Mouse (Mus musculus): ENCODE results near the gene Hist3h2a. TPM values are rescaled to one million over a fixed set of nuclear protein-coding genes. Genes with fewer than 3 reads are reported as not detected.

Hist3h2a gene
- polyA plus RNA-seq, 1 experiment from 2014 or later = 155 TPM

- H3K27me3 ChIP-seq = no peaks in the 10 kb centered on the region
- peaks cover 10% of the 10 kb centered on the region; the same call in 1 of the 2 replicates for H3K36me3 ChIP-seq
- WGBS = 86% methylated on average over 3 of the region's 3 CpGs
- no peak overlapping the region for H3K4me2 ChIP-seq (replicated peaks)
- H3K4me3 ChIP-seq = no peak overlapping the region
- no peak overlapping the region for H3K27ac ChIP-seq (replicated peaks)
- no peaks in the 10 kb centered on the region for H3K9me3 ChIP-seq
- no peak for ATAC-seq (replicated peaks)
- no peak overlapping the region for H3K9ac ChIP-seq (replicated peaks)
- H3K4me1 ChIP-seq = peaks cover 26% of the 10 kb centered on the region
These were observed 19.9 kb downstream of the Hist3h2a start for GRCm38 (mm10) chr11:58974414-58974813.

DNA sequence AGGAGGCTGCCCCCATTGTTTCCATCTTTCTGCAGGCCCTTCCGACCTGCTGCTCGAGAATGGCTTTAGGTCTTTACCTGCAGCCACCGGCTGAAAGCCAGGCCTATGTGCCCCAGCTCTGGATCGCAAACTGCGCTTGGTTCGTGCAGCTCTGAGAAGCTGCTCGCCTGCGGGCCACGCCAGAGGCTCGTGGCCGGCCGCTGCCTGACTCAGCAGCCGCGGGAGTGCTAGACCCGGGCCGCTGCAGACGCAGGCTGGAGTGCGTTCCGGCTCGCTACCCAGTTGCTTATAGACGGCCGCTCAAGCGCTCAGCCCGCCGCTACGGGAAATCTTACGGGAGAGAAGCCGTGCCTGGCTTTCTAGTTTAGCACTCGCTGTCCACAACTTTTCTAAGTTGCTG is 22.7 kb downstream of the Hist3h2a start:
- WGBS = 0% methylated on average over 29 of the region's 29 CpGs
- Histone ChIP-seq H3K4me1 (peaks cover 52% of the 10 kb centered on the region), H3K4me2 (replicated peaks) (peak overlapping the region; percentile 98), H3K4me3 (peak overlapping the region; percentile 65), H3K9me3 (no peaks in the 10 kb centered on the region), H3K27me3 (no peaks in the 10 kb centered on the region), H3K36me3 (peaks cover 4% of the 10 kb centered on the region; the same call in 1 of the 2 replicates), H3K9ac (replicated peaks) (peak overlapping the region; percentile 87), H3K27ac (replicated peaks) (peak overlapping the region; percentile 71)
- ATAC-seq (replicated peaks) = no peak

GRCm38 (mm10) chr11:58977607-58978026 is 23.1 kb downstream of the Hist3h2a start:
- H3K27ac ChIP-seq (replicated peaks) = peak overlapping the region; percentile 71
- H3K4me3 ChIP-seq = peak overlapping the region; percentile 65
- H3K9me3 ChIP-seq = no peaks in the 10 kb centered on the region
- peak overlapping the region; percentile 87 for H3K9ac ChIP-seq (replicated peaks)
- H3K36me3 ChIP-seq = peaks cover 7% of the 10 kb centered on the region; the same call in 1 of the 2 replicates
- peak; percentile 42 for ATAC-seq (replicated peaks)
- no peaks in the 10 kb centered on the region for H3K27me3 ChIP-seq
- peaks cover 53% of the 10 kb centered on the region for H3K4me1 ChIP-seq
- WGBS = under 1% methylated on average over 21 of the region's 21 CpGs
- peak overlapping the region; percentile 98 for H3K4me2 ChIP-seq (replicated peaks)

DNA sequence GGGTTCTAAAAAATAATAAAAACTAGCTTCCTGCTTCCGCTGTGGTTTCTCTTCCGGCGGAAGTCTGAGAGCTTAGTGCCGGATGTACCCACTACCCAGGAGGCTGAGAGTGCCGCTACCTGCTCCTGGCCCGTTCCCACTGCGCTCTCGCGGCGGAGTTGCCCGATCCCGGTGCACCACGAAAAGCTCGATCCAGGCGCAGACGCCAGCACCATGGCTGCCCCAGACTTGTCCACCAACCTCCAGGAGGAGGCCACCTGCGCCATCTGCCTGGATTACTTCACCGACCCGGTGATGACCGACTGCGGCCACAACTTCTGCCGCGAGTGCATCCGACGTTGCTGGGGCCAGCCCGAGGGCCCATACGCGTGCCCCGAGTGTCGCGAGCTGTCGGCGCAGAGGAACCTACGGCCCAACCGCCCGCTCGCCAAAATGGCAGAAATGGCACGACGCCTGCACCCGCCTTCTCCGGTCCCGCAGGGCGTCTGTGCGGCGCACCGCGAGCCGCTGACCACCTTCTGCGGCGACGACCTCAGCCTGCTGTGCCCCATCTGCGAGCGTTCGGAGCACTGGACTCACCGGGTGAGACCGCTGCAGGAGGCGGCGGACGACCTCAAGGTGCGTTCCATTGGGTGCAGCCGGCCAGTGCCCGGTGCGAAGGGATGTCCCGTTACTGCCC is 23.7 kb downstream of the Hist3h2a start, which contains the start of gene Trim11:
Gene Trim11 (plus strand): TSS at position 67 of the 679 bp plus-strand sequence.
- Histone ChIP-seq H3K9me3 (no peaks in the 10 kb centered on the region), H3K36me3 (peaks cover 12% of the 10 kb centered on the region), H3K4me2 (replicated peaks) (peak within 1 kb of the TSS; percentile 98), H3K4me3 (peak within 1 kb of the TSS; percentile 65), H3K4me1 (peaks cover 53% of the 10 kb centered on the region), H3K27ac (replicated peaks) (peak within 1 kb of the TSS; percentile 71), H3K9ac (replicated peaks) (peak within 1 kb of the TSS; percentile 87), H3K27me3 (no peaks in the 10 kb centered on the region)
- WGBS = under 1% methylated on average over 64 of the region's 64 CpGs
- peak; percentile 87 for ATAC-seq (replicated peaks)

DNA sequence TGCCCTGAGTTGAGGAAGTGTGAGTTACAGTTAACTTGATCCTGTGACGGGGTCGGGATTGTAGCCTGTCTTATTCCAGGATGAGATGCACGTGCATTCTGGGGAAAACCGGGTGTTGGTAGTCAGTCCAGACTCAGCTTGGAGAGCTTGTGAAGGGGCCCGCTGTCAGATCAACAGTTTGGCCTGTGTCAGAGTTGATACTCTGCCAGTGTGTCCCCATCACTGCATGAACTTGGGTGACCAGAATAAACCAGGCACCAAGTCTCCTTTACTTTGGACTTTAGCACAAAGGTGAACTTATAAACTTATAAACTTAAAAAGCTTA is 24.2 kb downstream of the Hist3h2a start:
- Histone ChIP-seq H3K9me3 (no peaks in the 10 kb centered on the region), H3K4me2 (replicated peaks) (peak overlapping the region; percentile 98), H3K9ac (replicated peaks) (peak overlapping the region; percentile 87), H3K27me3 (no peaks in the 10 kb centered on the region), H3K27ac (replicated peaks) (no peak overlapping the region), H3K4me3 (peak overlapping the region; percentile 65), H3K4me1 (peaks cover 53% of the 10 kb centered on the region), H3K36me3 (peaks cover 13% of the 10 kb centered on the region)
- peak; percentile 10 for ATAC-seq (replicated peaks)
- 2% methylated on average over 5 of the region's 5 CpGs for WGBS

GRCm38 (mm10) chr11:58979183-58979582 is 24.7 kb downstream of the Hist3h2a start:
- ATAC-seq (replicated peaks) = no peak
- H3K9ac ChIP-seq (replicated peaks) = peak overlapping the region; percentile 87
- peak overlapping the region; percentile 65 for H3K4me3 ChIP-seq
- H3K4me1 ChIP-seq = peaks cover 53% of the 10 kb centered on the region
- H3K27ac ChIP-seq (replicated peaks) = no peak overlapping the region
- peak overlapping the region; percentile 98 for H3K4me2 ChIP-seq (replicated peaks)
- H3K27me3 ChIP-seq = no peaks in the 10 kb centered on the region
- H3K36me3 ChIP-seq = peaks cover 15% of the 10 kb centered on the region
- no peaks in the 10 kb centered on the region for H3K9me3 ChIP-seq
- 80% methylated on average over 3 of the region's 3 CpGs for WGBS

DNA sequence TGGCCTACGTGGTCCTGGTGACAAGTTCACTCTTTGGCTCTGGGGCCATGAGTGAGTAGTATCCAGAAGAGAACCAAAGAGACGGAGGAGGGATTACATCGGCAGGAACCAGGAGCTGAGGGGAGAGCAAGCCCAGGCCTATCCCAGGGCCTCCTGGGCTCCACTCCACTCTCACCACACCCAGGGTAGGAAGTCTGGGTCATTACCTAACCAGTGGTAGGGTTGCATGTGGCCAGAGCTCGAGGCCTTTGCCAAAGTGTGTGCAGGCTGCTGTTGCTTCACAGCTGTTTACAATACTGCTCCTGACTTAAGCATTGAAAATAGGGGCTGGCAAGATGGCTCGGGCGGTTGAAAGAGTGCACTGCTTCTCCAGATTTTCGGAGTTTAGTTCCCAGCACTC is 25.2 kb downstream of the Hist3h2a start:
- H3K36me3 ChIP-seq = peaks cover 20% of the 10 kb centered on the region
- peak overlapping the region; percentile 98 for H3K4me2 ChIP-seq (replicated peaks)
- H3K4me3 ChIP-seq = peak overlapping the region; percentile 65
- peaks cover 53% of the 10 kb centered on the region for H3K4me1 ChIP-seq
- H3K9ac ChIP-seq (replicated peaks) = peak overlapping the region; percentile 87
- ATAC-seq (replicated peaks) = no peak
- no peaks in the 10 kb centered on the region for H3K27me3 ChIP-seq
- H3K27ac ChIP-seq (replicated peaks) = no peak overlapping the region
- WGBS = 83% methylated on average over 7 of the region's 7 CpGs
- H3K9me3 ChIP-seq = no peaks in the 10 kb centered on the region

- no peak overlapping the region for H3K4me3 ChIP-seq
- H3K9ac ChIP-seq (replicated peaks) = no peak overlapping the region
- H3K4me2 ChIP-seq (replicated peaks) = peak overlapping the region; percentile 98; the same call in 1 of the 2 replicates
- WGBS = 57% methylated on average over 5 of the region's 5 CpGs
- H3K9me3 ChIP-seq = no peaks in the 10 kb centered on the region
- no peak for ATAC-seq (replicated peaks)
- no peaks in the 10 kb centered on the region for H3K27me3 ChIP-seq
- no peak overlapping the region for H3K27ac ChIP-seq (replicated peaks)
- peaks cover 50% of the 10 kb centered on the region for H3K4me1 ChIP-seq
- H3K36me3 ChIP-seq = peaks cover 29% of the 10 kb centered on the region
These were observed 26.0 kb downstream of the Hist3h2a start for GRCm38 (mm10) chr11:58980381-58980990.

- no peak for ATAC-seq (replicated peaks)
- Histone ChIP-seq H3K27ac (replicated peaks) (0 out of 2 replicates have a peak overlapping the region, but pooled peaks have one; percentile 37), H3K4me1 (peaks cover 42% of the 10 kb centered on the region), H3K4me2 (replicated peaks) (no peak overlapping the region), H3K27me3 (no peaks in the 10 kb centered on the region), H3K9ac (replicated peaks) (no peak overlapping the region), H3K4me3 (no peak overlapping the region), H3K9me3 (no peaks in the 10 kb centered on the region), H3K36me3 (peaks cover 38% of the 10 kb centered on the region)
- 62% methylated on average over 14 of the region's 14 CpGs for WGBS
These were observed 27.3 kb downstream of the Hist3h2a start for GRCm38 (mm10) chr11:58981541-58982447.

DNA sequence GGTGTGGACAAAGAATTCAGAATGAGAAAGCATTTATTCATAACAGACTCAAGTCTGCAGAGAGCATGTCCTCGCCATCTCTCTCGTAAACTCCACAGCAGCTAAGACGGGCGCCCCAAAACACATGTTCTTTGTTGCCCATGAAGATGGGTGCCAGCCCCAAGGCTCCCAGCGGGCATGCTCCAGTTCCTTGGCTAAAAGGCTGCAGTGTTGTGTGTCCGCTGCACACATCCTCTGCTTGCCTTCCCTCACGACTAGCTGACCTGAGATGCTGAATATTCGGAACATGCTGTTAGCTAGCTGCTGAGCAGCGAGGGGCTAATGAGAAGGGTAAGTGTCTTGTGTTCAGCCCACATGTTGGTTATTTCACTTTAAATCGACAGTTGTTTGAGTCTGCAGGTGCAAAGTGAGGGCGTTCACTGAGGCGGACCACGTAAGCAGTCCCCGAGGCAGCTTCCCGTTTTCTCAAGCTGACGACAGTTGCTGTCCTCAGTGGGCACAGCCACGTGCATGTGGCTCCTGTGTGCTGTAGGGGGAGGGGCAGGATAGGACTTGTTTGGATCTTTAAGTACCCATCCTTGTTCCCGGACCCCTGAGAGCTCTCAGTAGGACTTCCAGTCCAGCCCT is 28.1 kb downstream of the Hist3h2a start:
- Histone ChIP-seq H3K4me1 (peaks cover 37% of the 10 kb centered on the region), H3K4me3 (no peak overlapping the region), H3K27me3 (no peaks in the 10 kb centered on the region), H3K9ac (replicated peaks) (no peak overlapping the region), H3K27ac (replicated peaks) (no peak overlapping the region), H3K36me3 (peaks cover 42% of the 10 kb centered on the region), H3K4me2 (replicated peaks) (no peak overlapping the region), H3K9me3 (no peaks in the 10 kb centered on the region)
- no peak for ATAC-seq (replicated peaks)
- WGBS = 92% methylated on average over 18 of the region's 18 CpGs

DNA sequence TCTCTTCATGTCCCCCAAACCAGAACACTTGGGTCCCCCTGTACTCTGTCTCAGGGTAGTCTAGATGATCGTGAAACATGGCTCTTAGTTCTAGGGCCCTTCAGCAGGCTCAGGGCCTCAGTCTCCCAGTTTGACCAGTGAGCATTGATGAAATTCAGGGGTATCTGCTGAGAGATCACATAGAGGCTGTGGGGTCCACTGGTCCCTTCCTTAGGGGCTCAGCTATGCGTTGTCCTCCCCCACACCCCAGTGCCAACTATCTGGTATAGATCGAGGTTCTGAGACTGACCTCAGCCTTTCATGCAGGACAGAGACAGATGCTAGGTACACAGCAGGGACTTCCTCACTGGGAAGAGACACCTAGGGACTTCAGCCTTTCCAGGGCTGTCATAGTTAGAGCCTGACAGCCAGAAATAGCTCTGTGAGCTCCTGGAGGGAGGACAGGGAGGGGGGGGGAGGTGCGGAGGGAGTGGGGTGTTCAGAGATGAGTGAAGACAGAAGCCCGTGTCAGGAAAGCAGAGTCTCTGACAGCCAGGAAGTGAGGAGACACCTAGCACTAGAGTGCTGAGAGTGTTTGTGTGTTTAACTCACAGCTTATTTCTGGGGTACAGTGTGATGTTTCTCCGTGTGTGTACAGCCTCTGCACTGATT is 29.3 kb downstream of the Hist3h2a start:
- 88% methylated on average over 6 of the region's 6 CpGs for WGBS
- no peak for ATAC-seq (replicated peaks)
- peaks cover 48% of the 10 kb centered on the region for H3K36me3 ChIP-seq
- H3K4me1 ChIP-seq = peaks cover 33% of the 10 kb centered on the region
- no peak overlapping the region for H3K27ac ChIP-seq (replicated peaks)
- no peaks in the 10 kb centered on the region for H3K27me3 ChIP-seq
- no peak overlapping the region for H3K9ac ChIP-seq (replicated peaks)
- no peak overlapping the region for H3K4me2 ChIP-seq (replicated peaks)
- no peaks in the 10 kb centered on the region for H3K9me3 ChIP-seq
- H3K4me3 ChIP-seq = no peak overlapping the region

All from forebrain, embryonic 15.5 days (tissue).